Mouse (Mus musculus) kidney, postnatal 25 days (tissue): ENCODE results near the gene Cux2.

Source experiments
- DNase-seq, 2 experiments: peaks; one replicate each; pipeline ENCODE4 v3.0.0; 2021; ENCODE audit warnings: mixed read lengths in 2 of 2

Cux2 gene

DNA sequence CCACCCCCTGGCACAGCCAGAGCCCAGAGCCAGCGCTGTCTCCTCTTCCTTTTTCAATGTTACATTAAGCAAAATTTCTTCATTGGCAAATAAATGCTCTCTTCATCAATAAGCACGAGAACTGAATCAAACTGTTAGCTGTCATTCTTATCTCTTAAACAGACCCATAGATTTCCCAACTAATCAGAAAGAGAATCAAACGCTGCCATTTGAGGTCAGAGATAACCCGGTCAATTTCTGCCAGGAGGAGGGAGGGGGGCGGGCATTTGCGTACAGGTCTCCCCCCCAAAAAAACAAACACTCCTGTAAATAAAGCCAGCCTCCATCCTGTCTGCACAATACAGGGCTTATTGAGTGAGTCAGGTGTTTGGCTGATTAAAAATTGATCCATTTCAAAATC is 33.2 kb downstream of the Cux2 start:
- DNase-seq, result no peak

DNA sequence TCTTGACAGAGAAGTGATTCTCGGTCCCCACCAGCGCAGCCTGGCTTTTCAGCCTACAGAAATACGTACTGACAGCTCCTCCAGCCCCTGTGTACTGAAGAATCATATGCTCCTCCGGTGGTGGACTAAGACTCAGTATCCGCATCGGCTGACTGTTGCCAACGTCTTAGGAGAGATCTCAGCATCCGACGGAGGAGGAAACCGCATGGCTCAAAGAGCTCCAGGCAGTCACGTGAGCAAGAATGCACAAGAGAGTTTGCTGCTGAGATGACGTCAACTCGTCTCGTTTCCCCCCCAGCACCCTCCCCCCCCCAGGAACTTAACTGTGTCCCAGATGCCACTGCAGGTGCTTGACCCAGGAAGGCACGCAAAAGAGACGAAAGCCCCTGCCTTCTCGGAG is 34.8 kb downstream of the Cux2 start:
- DNase-seq, result no peak

DNA sequence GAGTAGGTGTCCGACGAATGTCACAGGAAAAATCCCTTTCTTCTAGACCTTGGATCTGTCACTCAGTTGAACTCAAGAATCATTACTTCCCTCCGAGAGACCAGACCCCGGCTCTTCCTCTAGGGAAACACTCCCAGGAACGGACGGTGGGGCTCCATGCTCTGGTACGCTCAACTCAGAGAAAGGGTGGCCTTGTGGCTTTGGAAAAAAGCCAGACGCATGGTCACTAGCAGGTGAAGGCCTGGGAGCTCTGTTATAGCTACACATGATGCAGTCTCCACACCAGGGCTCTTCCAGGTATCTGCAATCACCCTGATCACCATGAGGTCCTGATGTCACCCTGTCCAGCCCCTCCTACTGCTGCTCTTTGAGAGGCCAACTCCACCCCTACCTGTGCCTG is 35.2 kb downstream of the Cux2 start:
- no peak for DNase-seq

DNA sequence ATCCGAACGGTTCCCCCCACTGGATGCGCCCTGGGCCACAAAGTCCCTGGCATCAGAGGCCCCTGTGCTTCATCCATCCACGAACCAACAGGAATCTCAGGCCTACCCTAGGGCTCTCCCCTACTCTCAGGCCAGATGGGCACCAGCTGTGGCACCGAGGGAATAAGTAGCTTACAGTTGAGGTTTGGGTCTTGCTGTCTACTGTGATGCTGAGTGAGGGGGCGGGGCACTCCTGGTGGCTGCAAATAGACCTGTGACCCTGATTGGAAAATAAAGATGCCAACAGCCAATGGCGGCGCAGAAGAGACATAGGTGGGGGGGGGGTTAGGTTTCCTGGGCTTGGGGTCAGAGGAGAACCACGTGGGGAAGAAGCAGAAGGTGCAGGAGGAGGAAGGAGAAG is 38.6 kb downstream of the Cux2 start:
- no peak for DNase-seq

DNA sequence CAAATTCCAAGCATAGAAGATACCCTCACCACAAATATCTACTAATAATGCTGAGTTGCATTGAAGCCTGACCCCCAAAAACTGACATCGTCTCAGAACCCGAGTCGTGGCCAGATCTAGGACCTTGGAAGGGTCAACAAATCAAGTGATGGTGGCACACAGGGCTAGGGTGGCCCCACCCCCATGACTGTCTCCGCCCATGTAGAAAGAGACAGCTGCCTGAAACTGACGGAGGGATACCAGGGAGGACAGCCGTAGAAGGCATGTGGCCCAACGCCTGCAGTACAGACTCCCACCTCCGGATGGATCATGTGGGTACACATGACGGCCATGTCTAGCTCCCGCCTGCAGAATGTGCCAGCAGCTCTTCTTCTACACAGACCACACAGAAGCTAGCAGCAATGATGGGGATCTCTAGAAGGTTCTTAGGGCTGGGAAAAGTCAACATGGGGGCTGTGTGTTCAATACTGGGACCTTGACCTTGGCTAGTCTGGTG is 41.9 kb downstream of the Cux2 start:
- no peak for DNase-seq

DNA sequence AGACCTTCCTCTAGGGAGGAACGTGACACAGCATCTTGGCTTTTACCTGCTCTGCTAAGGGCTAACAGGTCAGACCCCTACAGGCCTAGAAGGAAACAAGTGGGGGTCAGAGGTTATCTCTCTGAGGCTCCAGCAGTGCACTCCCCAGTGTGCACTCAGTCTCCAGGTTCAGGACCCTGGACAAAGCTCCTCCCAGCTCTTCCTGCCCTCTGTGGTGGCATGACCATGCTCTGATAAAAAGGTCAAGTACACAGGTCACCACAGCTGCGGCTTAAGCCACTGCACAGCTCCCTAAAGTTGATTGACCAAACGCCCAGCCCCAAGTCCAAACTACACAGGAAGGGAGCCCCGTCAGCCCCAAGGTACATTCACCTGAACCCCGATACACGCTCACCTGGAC is 46.4 kb downstream of the Cux2 start:
- DNase-seq, result no peak

DNA sequence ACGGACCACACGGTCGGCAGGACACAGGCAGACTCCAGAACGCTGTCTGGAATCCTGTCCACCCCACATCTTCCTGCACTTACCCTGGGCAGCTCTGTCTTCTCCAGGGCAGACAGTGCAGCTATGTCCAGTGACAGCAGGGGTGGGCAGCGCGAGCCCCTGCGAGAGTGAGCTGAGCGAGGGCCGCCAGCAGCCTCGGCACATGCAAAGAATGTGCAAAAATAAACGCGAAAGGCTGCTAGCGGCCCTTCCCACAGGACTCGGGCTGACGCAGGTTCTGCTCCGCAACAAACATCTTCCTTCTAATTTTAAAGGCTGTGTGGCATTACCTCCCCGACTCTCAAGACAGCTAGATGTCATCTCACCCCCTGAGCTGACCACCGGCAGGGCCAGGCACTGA is 47.8 kb downstream of the Cux2 start:
- no peak for DNase-seq

DNA sequence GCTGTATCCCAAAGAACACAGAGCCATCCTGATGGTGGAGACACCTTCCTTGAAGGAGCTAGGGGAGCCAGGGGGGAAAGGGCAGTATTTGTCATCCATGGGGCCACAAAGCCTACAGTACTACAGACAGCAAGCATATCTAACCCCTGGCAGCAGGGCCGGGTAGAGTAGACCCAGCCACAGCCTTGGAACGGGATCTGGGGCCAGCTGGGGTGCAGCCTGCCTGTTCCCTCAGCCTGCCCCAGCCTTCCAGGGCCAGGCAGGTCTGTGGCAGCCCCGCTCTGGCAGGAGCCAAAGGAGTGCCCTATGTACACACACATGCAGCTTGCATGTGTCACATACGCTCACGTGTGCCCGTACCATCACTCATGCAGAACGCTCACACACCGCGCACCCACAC is 48.6 kb downstream of the Cux2 start:
- no peak for DNase-seq

DNA sequence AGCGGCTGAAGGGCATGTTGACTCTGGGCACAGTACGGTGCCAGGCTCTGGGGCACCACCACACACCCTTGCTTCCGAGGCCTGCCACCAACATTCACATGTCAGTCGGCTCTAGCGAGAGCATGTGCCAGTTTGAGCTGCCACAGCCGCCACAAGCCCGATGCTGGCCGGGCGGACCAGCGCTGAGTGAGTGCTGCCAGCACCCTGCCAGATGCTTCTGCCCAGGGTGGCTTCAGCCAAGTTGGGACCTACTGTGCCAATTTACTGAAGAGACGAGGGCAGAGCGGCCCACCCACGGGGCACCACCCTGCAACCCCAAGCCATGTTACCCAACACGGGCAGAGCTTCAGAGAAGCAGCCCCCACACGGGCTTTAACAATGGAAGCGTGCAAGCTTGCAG is 49.5 kb downstream of the Cux2 start:
- DNase-seq, result no peak

DNA sequence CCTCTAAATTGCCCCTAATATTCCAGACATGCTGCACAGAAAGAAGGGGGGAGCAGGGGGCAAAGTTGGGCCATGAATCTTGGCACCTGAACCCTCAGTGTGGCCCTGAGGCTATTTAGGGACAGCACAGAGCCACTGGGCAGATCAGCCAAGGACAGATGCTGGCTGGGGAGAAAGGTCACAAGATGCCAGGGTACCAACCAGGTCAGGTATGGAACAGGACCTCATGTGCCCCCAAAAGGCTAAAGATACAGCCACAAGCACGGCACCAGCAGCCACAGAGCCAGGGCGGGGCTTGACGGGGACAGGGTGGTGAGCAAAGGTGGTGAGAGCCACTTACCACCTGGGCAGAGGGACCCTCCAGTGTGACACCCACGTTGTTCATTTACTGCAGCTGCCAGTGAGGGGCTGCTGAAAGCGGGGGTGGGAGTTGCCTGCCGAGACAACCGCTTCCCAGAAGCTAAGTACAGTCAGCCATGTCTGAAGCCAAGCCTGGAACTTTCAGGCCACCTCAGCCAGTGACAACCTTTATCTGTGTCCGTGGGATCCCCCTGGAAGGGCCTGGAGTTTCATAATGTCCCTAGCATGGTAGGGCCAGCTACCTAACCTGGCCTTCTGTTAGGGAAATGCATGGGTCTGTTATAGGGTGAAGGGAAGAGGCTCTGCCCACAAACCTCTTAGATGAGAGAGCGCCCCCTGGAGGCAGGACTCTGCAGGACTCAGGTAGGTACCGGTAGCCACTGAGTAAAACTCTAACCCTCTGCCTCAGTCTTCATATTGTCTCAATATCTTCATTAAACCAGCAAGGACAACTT is 50.7 kb downstream of the Cux2 start:
- DNase-seq, result peak; percentile 54 to 87

DNA sequence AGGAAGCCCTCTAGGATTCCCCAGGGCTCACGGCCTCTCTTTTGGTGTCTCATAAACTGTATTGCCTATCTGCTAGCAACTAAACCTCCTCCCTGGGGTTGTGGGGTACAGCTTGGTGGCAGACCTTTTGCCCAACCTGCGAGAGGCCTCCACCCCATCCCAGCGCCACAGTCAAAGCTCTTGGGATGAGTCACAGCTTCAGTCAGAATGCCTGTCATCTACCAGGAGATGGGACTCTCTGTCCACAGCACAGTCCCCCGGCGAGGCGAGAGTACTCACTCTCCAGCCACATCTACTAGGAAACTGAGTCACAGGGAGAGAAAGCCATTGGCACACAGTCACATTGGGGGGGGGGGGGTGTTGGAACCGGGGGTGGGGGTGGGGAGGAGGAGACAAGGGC is 51.6 kb downstream of the Cux2 start:
- DNase-seq, result no peak

DNA sequence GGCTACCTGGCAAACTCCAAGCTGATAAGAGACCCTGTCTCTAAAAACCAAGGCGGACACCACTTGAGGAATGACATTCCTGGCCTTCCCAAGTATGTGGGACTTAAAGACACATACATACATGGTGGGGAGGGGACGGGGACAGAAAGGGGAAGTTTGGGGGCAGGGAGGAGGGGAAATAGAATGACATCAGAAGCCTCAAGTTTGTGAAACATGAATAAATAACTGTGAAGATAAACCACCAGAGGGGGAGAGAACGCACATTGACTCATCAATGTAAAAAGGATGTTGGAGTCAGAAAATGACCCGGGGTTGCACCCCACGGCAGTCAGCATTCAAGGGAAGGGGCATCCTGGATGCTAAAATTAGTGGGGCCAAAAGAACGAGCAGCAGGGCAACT is 53.2 kb downstream of the Cux2 start:
- no peak for DNase-seq

DNA sequence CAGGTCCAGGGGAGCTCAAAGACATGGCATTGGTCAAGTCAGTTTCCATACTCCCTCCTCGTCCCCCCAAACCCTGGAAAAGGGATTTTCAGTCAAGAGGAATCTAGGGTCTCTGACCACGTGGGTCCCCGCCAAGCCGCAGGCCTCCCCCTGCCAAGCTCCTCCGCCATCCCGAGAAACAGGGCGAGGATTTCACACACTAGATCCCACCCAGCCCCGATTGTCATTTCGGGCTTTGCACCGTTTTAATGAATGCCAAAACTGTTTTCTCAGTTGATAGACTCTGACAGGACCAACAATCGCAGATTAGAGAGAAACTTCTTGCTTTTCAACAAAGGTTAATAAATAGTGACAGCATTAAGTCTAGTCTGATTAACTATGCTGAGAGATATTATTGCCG is 55.1 kb downstream of the Cux2 start:
- DNase-seq, result no peak

DNA sequence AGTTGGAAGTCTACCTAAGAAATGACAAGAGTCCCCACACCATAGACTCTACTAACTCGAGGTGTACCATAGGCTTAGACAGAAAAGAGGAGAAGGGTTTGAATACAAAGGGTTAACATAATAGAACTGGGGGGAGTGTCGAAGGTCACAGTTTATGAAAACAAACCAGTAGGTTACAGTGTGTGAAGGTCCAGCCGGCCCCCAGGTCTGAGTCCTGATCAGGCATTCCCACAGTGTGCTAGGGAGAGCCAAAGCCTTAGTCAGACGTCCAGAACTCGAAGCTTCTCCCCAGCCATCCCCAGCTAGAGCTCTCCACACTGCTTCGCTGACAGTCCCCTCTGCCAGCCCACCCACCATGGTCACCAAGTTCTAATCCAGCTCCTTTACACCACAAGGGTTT is 58.0 kb downstream of the Cux2 start:
- DNase-seq, result no peak

DNA sequence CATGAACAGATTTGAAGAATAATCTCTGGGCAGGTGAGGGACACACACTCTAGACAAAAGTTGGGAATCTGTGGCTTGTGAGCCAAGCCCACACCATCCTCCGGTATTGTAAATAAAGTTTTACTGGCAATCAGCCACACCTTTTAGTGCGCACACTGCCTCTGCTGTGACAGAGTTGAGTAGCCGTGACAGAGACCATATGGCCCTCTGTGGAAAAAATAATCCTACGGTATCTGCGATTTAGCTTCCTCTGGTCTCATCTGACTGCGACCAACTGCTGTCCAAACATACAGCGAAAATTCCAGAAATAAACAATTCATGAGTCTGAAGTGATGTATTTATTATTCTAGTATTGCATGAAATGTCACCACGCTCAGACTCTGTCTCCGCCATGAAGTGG is 64.0 kb downstream of the Cux2 start:
- no peak for DNase-seq

DNA sequence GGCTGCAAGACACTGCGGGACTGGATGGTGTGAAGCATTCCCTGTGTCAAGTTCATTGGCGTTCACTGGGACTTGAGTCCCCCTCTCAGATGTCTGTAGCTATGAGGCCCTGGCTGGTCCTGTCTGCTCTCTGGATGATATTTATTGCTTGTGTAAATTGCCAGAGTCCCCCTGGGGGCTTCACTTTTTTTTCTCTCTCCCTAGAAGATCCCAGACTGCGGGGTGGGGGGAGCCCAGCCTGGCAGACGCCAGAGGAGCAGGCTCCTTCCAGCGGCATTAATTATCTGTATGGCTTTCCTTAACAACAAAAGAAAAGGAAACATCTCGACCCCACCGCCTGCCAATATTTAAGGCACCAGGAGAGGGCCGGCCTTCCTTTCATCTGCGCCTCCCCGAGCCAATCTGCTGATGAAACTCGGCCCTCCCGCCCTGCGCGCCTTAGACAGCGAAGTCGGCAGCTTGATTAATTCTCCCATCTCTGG is 68.2 kb downstream of the Cux2 start:
- DNase-seq, result peak in 1 of 2 experiments; percentile 10

DNA sequence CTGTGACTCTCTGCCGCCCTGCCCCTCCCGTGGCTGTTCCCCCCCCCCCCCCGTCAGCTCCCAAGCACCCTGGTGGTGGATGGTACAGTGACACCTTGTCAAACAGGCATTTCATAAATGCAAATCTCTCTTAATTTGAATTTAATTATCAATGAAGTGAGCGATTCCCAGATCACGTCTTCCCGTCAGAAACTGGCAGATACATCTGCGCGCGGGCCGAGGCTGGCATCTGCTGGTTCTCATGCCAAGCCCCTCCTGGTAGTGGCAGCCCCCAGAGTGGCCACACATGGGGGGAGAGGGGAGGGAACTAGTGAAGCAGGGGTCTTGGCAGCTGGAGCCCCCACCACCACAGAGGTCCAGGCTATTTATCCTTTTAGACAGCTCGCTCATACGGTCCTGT is 73.6 kb downstream of the Cux2 start:
- no peak for DNase-seq

DNA sequence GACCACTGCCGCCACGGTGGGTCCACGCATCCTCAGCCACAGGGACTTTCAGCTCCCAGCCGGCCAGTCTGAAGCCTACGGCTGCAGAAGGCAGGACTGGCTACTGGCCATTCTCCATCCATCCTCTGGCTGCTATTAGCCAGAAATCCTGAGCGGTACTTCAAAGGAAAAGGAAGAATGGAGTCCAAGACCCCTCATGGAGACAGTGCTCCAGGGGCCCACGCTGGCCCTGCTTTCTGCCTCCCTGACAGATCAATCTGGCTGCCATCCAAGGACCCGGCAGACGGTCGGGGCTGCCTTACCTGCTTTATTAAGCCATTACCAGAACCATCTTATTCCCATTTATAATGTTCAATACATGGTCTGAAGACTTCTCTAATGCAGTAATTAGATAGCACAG is 76.4 kb downstream of the Cux2 start:
- no peak for DNase-seq

DNA sequence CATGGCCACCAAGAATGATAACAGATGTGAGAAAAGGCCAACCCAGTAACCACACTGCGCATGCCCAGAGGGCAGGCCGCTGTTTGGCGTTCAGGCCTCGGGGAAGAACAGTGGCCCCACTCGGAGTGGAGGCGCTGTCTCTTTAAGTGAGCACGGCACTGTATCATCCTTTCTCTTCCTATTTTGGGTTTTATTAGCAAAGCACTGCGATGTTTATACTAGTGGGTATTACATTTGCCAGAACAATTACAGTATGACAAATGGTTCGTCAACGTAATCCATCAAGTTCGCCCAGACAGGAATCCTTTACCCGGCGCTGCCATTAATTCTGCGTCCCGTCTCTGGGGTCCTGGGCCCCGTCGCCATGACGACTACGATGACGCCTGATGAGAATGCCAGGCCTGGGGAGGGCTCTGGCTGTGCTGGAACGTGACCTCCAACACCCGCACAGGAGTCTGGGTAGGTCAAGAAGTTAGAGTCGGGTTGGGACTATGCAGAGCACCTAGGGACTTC is 77.2 kb downstream of the Cux2 start:
- DNase-seq, result no peak

DNA sequence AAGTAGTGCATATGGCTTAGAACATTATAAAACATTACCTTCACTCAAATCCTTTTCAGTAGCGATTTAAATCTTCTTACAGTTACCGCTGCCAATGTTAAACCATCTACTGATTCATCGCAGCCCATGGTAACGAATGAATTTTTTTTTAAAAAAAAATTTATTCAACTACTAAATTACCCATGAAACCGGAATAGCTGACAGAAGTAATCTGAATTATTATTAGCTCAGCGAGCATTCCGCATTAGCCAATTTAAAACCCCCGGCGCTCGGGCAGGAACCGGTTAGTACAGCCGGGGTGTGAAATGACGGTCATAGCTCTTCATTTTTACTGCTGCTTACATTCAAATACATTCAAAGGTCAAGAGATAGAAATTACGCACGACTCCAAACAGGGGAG is 80.9 kb downstream of the Cux2 start:
- no peak for DNase-seq

DNA sequence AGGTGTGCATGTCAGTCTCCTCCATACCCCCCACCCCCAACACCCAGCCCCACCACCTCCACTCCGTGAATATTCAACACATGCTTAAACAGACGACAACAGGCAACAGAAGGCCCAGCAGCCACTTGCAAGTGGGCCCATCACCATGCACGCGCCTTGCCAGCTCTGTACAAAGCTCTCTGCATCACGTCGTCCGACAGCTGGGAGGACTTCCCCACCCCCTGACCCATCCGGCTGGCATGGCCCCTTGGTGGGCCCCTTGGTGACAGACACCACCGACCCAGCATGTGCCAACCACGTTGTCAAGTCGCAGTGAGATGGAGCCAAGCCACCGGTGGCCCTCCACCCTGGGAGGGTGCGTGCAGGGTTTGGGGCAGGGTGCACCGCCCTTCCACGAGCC is 81.5 kb downstream of the Cux2 start:
- DNase-seq, result no peak

DNA sequence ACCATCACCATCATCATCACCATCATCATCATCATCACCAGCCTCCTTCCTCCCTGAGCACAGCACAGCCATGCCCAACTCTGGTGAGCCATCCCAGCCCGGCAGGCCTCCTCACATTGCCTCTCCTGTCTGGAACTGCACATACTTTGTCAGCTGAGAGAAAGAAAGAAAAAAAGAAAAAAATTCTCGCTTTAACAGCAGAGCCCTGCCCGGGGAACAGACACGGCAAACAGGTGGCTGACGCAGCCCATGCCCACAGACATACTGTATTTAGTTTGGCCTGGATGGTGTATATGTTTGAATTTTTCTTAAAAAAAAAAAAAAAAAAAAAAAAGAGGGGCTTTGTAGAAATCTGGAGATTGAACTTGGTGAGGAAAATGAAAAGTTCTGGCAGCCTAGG is 82.4 kb downstream of the Cux2 start:
- DNase-seq, result no peak

DNA sequence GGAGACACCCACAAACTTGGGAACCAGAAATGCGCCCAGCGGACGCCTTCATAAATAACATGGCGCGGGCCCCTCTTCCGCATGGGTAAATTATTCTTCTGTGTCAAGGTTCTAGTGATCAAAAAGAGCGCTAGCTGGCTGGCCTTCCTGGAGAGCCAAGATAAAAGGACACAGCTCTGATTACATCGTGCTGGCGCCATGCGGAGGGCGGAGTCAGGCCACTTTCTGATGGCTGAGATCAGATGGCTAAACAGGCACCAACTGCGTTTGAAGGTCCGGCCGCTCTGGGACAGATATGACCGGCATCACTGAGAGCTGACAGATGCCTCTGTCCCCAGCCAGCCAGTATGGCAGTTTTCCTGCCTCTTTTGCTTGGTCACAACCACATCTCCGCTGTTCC is 83.0 kb downstream of the Cux2 start:
- no peak for DNase-seq

DNA sequence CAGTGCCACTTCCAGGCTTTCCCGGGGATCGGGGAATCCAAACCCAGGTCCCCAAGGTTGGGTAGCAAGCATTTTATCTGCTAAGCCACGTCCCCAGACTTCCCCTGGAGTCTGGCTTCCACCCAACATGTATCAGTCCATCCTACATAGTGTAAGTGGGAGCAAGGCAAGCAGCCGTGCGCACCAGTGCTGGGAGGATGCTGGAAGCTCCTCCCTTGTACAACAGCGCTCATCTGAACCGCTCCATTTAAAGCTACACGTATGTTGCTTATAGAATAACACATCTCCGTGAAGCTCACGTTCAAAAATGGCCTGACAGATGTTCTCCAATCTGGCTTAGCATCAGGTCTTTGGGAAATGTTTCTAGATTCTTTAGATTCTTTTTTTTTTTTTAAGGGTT is 86.9 kb downstream of the Cux2 start:
- DNase-seq, result no peak

DNA sequence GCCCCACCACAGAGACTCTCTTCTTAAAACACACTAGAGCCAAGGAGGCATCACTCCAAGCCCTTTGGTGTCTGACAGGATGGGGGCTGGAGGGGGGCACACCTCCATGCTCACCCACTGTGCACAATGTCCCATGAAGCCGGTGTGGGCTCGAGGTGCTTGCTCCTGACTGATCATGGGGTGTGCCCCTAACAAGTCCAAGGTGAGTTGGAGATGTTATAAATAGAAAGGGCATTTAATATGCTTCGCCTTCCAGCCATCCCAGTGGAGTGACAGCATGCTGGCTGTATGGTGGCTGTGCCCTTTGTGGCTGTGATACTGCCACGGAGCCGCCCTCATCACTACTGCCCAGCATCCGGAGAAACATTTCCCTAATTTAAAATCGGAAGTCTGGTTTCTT is 87.5 kb downstream of the Cux2 start:
- DNase-seq, result no peak
